Comparison of ENCODE assay signal across 7 mouse cellular contexts in the genomic region with DNA sequence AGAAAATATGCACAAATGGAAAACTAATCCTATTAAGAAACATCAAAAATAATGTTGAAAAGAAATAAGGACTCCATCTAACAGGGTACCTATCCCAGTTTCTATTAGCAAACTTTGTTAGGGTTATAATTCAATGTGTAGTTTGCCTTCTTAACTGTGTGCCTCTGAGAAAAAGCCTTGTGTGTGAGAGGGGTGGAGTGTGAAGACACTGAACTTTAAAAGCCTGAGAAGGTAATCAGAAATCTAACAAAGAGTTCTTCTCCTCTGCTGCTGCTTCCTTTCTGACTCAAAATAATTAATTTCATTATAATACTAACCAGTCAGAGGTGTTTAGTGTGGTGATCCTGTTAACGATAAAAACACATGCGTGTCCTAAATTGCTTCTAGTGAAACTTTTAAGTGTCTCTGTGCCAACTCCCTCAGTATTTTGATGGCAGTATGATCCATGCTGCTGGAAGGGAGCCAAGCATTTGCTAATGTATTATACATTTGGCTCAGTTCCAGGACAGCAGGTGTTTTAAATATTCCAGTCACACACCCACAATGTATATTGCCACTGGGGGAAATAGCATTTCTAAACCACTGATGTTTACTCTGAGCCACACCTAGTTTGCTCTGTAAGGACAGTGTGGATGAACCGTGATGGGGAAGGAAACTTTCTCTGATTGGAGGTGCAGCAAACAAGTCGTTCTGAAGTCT.
DNase-seq lines count a peak whose midpoint lies in the region; ATAC-seq and TF ChIP-seq lines count a peak whose summit lies in the region.

No protein-coding gene starts in this region.

- ATAC-seq in neural tube, embryonic 13.5 days (ENCODE audit: low read depth) = no peak; the same call in 1 of the 2 replicates

- no peaks in the 10 kb centered on the region for H3K36me3 ChIP-seq in neural tube, embryonic 13.5 days

- no peak for DNase-seq in layer of hippocampus, adult 2 months (ENCODE audit: low spot score in 2 of 2)
- no peak for DNase-seq in layer of hippocampus, adult 9-10 months (ENCODE audit: low spot score)
- peak; percentile 88 for DNase-seq in brain, embryonic 14.5 days (ENCODE audit: low read depth)
- peak; percentile 52 for DNase-seq in heart, postnatal 4 days
- DNase-seq in spleen, postnatal 10 days (ENCODE audit: low spot score in 2 of 2) = no peak
- no peak for DNase-seq in gastrocnemius, adult 8-10 months (ENCODE audit: low spot score in 2 of 2)

- no peaks in the 10 kb centered on the region for H3K27me3 ChIP-seq in neural tube, embryonic 13.5 days

- no peak for TF ChIP-seq POLR2A in brain, embryonic 14.5 days (IDR thresholded peaks at IDR 0.05; ENCODE audit: borderline replicate concordance, extremely low read depth, insufficient read depth, insufficient read length, poor library complexity, severe bottlenecking)

- H3K9ac ChIP-seq in neural tube, embryonic 13.5 days = no peak overlapping the region

- 32% methylated on average over 4 of the region's 4 CpGs for WGBS in neural tube, embryonic 13.5 days

- peaks cover 29% of the 10 kb centered on the region for H3K4me1 ChIP-seq in neural tube, embryonic 13.5 days (replicated peaks)

- no peak overlapping the region for H3K4me3 ChIP-seq in layer of hippocampus, adult 2 months
- no peak overlapping the region for H3K4me3 ChIP-seq in neural tube, embryonic 13.5 days

- H3K27ac ChIP-seq in layer of hippocampus, adult 2 months = 0 out of 2 replicates have a peak overlapping the region, but pooled peaks have one; percentile 61
- 0 out of 2 replicates have a peak overlapping the region, but pooled peaks have one; percentile 9 for H3K27ac ChIP-seq in neural tube, embryonic 13.5 days (replicated peaks)

- no peak for TF ChIP-seq CTCF in layer of hippocampus, adult 2 months (conservative IDR thresholded peaks at IDR 0.05)
- no peak for TF ChIP-seq CTCF in brain, embryonic 14.5 days (IDR thresholded peaks at IDR 0.05; ENCODE audit: borderline replicate concordance, extremely low read depth, insufficient read depth, insufficient read length)

- no peaks in the 10 kb centered on the region for H3K9me3 ChIP-seq in neural tube, embryonic 13.5 days

- no peak overlapping the region for H3K4me2 ChIP-seq in neural tube, embryonic 13.5 days

Comparison
In these comparisons a context has a peak if more than half of its experiments do, and no peak if none do; other contexts are left out.
1. DNase-seq: peak in brain, embryonic 14.5 days (single experiment) and heart, postnatal 4 days (single experiment); none in layer of hippocampus, adult 2 months (0 of 2), layer of hippocampus, adult 9-10 months (single experiment), spleen, postnatal 10 days (0 of 2) and gastrocnemius, adult 8-10 months (0 of 2).